Mouse (Mus musculus) lung, postnatal 25 days (tissue): Measurements from ENCODE around the gene 1700028J19Rik.

Source experiments
- DNase-seq: peaks from one replicate; pipeline ENCODE4 v3.0.0; 2022; ENCODE audit warnings: low spot score

1700028J19Rik gene

DNA sequence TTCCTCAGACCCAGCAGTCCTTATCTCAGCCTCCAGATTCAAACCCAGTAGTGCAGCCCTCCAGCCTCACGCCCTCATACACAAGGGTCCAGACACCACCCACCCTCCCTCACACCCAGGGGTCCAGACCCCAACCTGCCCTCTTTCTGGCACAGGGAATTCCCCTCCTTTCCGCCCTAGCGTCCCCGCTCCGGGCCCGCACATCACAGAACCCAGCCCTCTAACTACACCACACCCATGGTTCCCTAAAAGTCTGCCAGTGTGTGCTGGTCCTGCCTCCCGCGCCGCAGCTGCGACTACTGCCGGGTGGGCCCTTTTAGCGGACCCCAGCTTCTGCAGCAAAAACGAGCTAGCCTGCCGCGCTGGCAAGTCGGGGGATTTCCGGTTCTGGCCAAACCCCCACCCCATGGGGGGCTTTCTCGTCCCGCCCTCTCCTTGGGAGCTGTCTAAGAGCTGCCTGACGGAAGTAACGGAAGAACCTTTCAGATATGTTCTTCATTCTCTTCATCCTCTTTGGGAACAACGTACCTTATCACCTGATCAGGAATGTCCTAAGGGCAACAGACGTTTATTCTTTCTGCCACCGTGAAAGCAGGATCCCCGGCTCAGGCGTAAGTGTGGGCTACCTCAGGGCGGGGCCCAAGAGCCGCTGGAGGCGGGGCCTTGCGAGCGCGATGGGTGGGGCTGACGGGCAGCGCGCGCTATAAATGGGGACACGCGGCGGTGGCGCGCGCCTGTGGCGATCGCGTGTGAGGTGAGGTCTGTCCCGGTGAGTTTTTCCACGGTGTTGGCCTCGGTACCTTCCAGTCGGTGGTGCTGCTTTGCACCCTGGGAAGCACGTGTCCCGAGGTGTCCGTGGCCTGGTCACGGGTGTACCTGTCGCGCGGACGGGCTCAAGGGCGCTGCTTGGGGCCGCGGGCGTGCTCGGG lies at the start of gene 1700028J19Rik, which contains the start of gene 2410002F23Rik:
Gene 1700028J19Rik (minus strand): TSS at position 641 of the 929 bp plus-strand sequence.
Gene 2410002F23Rik (plus strand): TSS at position 668 of the 929 bp plus-strand sequence.
- DNase-seq = peak; percentile 90

DNA sequence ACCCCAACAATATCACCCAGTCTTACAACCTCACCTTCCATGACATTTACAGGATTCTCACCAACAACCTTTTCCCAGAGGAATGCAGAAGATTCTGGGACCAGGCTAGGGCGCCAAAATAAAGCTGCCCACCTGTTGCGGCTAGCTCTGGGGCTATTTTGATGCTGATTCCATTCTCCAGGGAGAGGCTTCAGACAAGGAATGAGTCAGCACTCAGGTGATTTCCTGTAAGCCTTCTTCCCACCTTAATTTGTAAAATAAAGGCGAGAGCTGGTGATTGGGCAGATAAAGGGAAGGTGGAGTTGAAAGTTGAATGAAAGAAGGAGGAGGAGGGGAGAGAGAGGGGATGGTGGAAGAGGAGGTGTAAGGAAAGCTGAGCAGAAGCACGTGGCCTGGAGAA lies 44.9 kb upstream of the 1700028J19Rik start:
- DNase-seq = no peak

DNA sequence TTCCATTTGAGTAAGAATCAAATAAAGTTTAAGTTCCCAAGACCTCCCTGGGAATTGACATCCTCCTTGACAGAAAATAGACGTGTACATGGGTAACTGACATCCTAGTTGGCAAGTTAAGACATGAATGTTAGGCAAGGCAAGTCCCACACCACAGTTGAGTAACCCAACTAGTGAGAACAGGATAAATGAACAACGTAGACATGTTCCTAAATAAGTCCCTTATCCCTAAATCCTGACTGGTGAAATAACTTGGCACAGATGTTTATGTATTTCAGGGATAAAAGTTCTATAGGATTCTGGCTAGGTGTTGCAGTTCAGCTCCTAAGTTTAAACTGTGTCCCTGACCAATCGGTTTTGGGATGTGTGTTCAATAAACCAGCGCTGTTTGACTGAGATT lies 44.5 kb upstream of the 1700028J19Rik start:
- no peak for DNase-seq

DNA sequence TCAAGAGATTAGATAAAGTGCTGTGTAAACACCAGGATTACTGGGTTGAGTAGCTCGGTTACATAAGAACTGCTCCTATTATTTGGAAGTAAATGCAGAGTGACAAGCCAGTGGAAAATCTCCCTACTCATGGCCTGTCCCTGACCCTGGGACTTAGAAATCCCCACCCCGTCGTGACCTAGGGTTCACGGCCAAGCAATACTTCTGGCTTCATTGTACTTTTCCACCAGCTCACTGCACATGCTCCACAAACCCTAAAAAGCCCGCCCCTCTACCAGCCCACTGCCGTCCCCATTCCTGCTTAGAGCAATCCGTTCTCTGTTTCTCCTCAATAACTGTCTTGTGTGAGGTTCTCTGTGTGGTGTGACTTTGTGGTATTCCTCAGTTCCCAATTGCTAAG lies 41.3 kb upstream of the 1700028J19Rik start:
- DNase-seq = peak; percentile 14

DNA sequence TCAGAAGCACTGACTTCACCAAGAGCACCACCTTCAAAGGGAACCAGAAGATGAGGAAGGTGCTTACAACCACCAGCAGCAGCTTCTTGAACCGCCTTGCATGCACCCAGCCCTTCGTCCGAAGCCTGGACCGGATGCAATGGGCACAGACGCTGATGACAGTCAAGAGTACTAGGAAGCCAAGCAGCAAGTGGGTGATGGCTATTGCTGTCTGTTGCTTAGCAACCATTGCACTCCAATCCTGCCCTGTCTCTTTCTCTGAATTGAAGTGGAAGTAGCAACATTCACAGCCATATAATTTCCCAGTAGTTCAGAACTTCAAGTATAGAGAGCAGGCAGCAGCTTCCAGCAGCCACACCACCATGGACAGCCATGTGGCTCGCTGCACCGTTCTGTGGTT lies 35.1 kb upstream of the 1700028J19Rik start:
- no peak for DNase-seq

DNA sequence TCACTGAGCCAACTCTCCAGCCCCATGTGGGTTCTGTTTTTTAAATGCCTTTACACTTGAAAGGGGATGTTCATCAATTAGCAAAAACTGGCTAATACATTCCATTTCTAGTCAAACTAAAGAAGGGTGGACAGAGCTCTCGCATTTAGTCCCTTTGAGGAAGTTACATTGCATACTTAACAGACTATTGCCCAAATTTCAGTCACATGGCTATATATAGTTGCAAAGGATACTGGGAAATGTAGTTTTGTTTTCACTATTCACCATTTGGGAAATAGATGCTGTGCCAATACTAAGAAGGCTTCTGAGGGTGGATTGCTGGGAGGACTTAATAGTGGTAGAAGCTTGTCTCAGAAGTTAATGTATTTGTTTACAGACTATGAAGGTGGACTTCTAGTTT lies 34.5 kb upstream of the 1700028J19Rik start:
- DNase-seq = no peak

DNA sequence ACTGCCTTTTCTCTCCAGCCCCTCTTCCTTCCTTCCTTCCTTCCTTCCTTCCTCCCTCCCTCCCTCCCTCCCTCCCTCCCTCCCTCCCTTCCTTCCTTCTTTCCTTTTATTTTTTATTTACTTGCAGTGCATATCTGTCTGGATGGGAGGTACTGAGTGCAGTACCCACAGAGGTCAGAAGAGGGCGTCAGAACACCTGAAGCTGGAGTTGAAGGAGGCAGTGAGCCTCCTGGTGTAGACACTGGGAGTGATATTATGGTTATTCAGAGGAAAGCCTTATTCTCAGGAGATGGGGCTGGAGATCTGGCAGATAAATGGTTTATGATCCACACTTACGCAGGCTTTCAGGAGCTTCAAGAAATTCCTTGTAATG lies 30.7 kb upstream of the 1700028J19Rik start:
- peak; percentile 16 for DNase-seq

DNA sequence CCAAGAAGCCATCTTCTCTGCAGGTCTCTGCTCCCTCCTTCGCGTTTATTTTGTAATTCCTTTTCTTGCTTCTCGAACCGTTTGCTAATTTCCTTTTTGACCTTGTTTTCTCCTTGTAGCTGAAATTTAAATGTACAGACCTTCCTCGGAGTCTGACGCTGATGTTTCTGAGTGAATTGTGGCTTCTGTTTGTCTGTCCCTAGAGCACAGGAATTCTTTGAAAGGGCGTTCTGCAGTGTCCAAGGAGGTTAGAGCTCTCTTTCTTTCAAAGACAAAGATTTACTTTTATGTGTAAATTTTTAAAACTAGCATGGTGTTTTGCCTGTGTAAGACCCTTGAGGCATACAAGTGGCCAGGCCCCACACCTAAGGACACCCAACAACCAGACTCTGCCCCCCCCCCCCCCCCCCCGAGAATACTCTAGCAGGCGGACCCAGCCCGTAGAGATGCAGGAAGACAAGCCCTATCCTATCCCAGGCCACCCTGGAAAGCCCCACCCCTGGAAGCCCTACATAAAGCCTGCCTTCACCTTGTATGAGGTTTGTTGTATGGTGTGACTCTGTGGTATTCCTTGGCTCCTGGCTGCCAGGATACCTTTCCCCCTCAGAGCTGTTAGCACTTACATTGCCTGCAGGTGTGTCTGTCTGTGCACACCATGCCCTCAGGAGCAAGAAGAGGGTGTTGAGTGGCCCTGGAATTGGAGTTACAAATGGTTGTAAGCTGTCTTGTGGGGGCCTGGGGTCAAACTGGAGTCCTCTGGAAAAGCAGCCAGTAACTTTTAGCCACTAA lies 30.2 kb upstream of the 1700028J19Rik start:
- DNase-seq = no peak

DNA sequence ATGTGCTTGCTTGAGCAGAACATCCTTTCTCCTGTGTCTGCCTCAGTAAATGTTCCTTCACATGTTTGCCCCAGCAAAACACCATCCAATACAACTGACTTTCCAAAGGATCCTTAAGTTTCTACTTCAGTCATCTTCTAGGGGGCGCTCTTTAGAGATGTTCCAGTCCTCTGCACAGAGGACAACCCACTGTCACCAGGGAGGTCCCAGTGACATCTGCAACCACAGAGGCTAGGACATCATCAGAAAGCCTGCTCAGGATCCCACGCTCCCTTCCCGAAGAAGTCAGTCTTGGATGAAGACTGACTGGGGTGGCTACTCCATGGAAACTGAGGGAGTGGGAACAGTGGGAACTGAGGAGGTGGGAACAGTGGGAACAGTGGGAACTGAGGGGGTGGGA lies 29.1 kb upstream of the 1700028J19Rik start:
- DNase-seq = no peak

DNA sequence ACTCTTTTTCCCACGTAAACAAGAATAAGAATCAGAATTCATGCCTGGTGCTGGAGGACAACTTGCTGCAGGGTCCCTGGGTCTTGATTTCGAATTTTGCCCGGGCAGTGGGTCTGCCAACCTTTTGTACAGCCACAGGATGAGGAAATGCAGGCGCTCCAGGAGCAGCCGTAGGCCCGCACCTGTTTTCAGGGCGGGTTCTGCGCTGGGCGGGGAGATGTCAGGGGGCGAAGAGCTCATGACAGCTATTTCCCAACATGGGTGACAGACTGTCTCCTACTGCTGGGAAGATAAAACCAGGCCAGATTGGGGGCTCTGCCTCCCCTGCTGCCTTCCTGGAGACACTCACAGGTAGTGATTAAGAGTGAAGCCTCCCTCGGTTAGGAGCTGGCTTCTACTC lies 27.6 kb upstream of the 1700028J19Rik start:
- DNase-seq = no peak

DNA sequence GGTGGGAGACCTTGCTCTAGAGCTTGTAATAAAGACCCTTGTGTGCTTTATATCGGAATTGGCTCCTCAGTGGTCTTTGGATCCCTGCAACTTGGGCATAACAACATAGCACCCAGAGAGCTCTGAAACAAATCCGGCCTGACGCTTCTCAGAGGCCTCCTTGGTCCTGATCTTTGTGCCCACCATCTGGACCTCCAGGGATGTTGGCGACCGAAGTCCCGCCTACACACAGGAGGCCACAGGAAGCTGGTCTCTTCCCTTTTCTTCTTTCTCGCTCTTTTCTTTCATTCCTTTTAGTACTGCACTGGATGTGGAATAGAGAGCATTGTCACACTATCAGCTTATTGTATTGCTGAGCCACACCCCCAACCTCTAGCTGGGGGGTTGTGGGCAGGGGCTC lies 27.0 kb upstream of the 1700028J19Rik start:
- DNase-seq = no peak

DNA sequence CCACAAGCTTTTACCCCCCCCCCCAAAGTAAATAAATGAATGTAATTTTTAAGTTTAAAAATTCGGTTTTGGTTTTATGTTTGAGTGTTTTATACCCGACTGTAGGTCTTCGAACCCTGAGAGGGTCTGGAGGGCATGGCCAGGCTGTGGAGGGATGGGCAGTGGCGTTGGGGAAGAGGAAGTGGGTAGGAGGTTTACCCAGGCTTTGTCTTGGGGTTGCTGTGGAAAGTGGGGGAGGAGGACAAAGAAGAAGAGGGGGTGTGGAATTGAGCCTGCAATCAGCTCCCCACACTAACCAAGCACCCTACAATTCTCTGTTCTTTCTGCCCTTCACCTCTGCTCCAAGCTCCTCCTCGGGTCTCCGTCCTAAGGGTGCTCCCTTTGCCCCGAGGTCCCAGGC lies 26.1 kb upstream of the 1700028J19Rik start:
- DNase-seq = no peak

DNA sequence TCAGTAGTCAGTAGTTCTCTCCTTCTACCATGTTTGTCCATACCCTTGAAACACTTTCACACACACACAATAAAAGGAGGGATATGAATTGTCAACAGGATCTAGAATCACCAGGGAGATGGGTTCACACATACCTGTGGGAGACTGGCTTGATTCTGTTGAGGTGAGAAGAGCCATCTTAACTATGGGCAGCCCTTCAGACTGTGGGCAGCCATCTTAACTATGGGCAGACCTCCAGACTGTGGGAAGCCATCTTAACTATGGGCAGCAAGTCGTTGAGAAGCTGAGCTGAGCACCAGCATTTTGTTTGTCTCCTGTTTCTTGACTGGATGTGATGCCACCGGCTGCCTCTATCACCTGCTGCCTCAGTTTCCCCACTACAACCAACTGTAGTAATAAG lies 24.8 kb upstream of the 1700028J19Rik start:
- no peak for DNase-seq

DNA sequence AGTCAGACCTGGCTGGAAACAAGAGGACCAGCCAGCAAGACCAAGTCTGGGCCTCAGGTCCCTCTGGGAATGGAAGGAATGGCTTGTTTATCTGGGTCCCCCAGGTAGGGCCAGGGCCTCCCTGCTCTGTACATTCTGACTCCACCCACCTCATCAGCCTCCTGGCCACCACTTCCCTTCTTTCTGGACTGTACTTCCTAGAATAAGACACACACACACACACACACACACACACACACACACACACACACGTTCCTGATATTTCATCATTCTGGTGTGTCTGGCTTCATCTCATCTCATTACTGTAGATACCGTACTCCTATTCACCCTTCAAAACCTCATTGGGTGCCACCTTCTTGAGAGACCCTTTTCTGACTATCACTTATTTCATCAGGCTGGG lies 22.9 kb upstream of the 1700028J19Rik start:
- no peak for DNase-seq

DNA sequence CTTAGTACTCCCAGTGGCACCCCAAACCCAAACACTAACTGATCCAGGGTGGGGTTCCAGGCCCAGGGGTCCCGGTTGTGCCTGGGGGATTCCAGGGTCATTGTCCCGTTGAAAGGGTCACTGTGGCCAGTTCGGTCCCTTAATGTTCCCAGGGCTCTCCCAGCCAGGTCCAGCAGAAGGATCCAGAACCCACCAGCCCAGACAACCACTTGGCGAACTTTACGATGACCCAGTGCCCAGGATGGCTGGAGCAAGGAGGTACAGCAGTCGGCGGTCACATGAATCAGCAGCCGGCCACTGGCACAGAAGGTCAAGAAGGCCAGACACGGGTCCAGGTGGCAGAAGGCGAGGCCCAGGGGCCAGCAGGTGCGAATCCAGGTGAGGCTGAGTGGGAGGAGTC lies 21.6 kb upstream of the 1700028J19Rik start:
- DNase-seq = no peak

DNA sequence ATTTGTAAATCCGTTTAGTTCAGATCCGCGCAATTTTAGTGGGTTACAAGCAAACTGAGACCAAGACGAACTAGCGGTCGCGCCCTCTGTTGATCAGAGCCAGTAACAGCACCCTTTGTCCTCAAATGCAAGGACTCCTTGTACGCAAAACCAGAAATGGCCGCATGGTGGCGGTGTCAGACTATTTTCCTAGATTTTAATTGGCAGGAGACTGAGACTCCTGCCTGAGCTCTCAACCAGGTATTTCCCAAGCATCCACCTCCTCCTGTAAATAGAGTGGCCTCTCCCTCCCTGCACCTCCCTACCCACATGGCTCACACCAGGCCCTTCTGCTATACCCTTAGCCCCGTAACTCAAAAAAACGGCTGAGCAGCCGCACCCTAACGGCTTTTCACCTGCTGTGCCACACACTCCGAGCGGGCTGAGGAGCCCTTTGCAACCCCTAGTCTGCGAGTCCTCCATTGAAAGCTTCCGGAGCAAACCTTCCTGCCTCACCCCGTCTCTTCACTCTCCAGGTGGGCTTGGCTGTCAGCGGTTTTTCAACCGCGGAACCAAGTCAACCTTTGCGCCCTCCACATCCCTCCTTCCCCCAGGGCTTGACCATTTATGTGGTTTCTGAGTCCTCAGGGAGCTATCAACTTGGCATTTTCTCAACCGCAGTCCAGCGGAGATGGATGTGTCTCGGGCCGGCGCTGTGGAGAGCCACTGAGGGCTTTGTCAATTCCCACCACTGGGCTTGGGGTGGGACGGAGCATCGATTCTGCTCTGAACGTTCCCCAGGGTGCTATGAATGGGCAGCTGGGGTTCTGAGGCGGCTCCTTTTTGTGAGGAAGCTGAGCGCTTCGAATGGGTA lies 16.5 kb upstream of the 1700028J19Rik start:
- peak; percentile 94 for DNase-seq

DNA sequence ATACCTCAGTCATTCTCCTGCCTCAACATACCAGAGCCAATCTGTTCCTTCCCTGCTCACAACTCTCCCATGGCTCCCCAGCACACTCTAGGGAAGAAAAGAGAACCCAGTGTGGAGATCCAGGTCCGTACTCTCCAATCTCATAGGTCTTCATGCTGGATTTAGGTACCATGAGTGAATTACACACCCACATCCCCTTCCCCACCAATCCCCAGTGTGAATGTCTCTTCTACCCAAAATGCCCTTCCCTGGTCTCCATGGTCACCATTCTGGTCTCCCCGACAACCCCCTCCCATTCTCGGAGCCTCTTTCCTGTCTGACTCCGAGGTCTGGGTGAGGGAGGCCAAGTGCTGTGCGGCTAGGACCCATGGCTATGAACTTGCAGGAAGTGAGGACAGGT lies 14.7 kb upstream of the 1700028J19Rik start, which contains the start of gene Gm15517:
Gene Gm15517 (plus strand): TSS at position 301 of the 400 bp plus-strand sequence.
- DNase-seq = no peak

DNA sequence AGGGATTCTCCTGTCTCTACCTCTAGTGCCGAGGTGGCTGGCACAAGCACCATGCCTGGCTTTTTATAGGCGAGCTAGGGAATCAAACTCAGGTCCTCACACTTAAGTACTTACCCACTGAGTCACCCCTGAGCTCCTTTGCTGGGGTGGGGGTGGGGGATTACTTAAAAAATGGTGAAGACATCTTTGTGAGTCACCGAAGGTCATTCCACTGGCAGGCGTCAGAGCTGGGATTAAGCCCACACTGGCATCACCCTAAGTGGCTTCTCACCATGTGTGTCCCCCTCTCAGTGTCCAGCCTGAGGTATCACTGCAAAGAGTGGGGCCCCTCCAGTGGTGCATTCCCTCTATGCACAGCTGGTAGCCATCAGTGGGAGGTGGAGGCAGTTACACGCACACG lies 13.9 kb upstream of the 1700028J19Rik start:
- no peak for DNase-seq

DNA sequence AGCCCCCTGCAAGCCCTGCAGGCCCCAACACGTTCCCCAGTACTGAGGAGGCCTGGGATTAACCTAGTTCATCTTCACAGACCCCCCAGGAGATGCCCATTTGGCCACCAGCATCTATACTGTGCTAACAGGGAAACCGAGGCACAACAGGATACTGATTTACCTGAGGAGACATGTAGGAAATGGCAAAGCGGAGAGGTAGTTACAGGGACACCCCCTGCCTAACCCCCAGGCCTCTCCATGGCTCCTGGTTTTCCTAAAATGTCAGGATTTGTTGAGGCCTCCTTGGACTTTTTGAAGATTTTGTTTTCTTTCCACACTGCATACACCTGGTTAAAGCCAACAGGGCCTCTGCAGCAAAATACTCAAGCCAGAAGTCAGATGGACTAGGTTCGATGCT lies 10.8 kb upstream of the 1700028J19Rik start, which contains the start of gene Acp4:
Gene Acp4 (minus strand): TSS at position 101 of the 400 bp plus-strand sequence.
- no peak for DNase-seq

DNA sequence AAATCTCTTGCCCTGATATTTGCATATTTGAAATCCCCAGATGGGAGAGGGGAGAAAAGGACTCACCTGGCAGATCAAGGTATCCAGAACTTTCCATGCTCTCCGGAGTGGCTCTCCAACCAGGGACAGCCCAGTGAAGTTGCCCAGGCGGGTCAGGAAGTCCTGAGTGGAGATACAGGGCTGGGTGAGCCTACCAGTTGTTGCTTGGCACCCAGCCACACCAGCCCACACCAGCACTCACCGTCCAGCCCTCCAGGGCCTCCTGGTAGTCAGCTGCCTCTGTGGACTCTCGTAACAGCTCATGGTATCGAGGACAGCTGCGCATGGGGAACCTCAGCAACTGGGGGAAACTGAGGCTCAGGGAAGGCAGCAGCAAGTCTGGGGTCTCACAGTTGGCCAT lies 8.4 kb upstream of the 1700028J19Rik start:
- DNase-seq = no peak

DNA sequence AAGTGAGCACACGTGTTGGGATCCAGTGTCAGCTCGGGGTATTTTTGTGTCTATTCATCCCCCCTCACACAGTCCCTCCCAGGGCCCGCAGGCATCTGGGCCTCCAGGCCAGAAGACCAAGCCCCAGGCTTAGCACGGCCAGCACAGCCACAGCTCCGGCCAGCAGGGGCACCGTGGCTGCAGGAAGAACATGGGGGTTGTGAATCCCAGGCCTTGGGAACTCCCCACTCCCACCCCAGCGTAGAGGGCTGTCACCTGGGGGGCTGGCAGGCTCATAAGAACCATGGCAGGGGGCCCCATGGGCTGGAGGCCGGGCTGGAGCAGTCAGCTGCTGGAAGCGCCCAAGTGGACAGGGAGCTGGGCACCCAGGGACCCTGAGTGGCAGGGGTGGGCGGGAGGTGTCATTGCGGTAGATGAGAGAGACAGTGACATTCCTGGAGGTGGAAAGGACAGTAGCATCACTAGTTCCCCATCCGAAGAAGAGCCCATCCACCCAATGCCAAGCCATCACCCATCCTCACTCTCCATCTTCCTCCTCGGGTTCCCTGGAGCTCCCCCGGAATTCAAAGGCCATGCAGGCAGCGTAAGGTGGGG lies 6.6 kb upstream of the 1700028J19Rik start:
- DNase-seq = no peak
